Mouse (Mus musculus) kidney, embryonic 16.5 days (tissue): ENCODE measurements at regions not wholly inside any gene's neighbourhood (a gene's known extent, or its start where the extent isn't known, plus 50 kb on each side); places are given as distances from the start of the nearest gene placed in this dataset.
A peak's percentile ranks its signal among the peaks of the same experiment; 100 is the strongest.

Experiments used
- ATAC-seq: fragments of 200-750 bp; cut with Nextera tagmentation; 2 replicates; pipeline ENCODE4 v1.8.0; 2017; ENCODE audit warnings: moderate TSS enrichment; ENCODE audit not compliant: low FRiP score, low TSS enrichment
- H3K27ac ChIP-seq: fragments of 300-500 bp; sonication (generic); 2 replicates; pipeline ENCODE4 v1.5.1; 2014; ENCODE audit warnings: low read length
- H3K27me3 ChIP-seq: fragments of 300-500 bp; sonication (generic); 2 replicates; pipeline ENCODE4 v1.6.1; 2014; ENCODE audit warnings: low read length, control low read depth, mixed read lengths; ENCODE audit not compliant: insufficient read depth
- H3K36me3 ChIP-seq: fragments of 300-500 bp; sonication (generic); 2 replicates; pipeline ENCODE4 v1.6.1; 2014; ENCODE audit warnings: low read length, control low read depth, mixed read lengths; ENCODE audit not compliant: insufficient read depth
- H3K4me1 ChIP-seq: fragments of 300-500 bp; sonication (generic); 2 replicates; pipeline ENCODE4 v1.6.1; 2014; ENCODE audit warnings: low read length, control low read depth, mixed read lengths; ENCODE audit not compliant: insufficient read depth
- H3K4me2 ChIP-seq: fragments of 300-500 bp; sonication (generic); replicated peaks from 2 replicates; pipeline ENCODE4 v1.6.1; 2014; ENCODE audit warnings: low read depth, low read length
- H3K4me3 ChIP-seq: fragments of 300-500 bp; sonication (generic); 2 replicates; pipeline ENCODE4 v1.5.1; 2014; ENCODE audit warnings: mild to moderate bottlenecking, low read length
- H3K9ac ChIP-seq: fragments of 300-500 bp; sonication (generic); replicated peaks from 2 replicates; pipeline ENCODE4 v1.6.1; 2014; ENCODE audit warnings: low read length
- H3K9me3 ChIP-seq: fragments of 300-500 bp; sonication (generic); 2 replicates; pipeline ENCODE4 v1.6.1; 2016; ENCODE audit warnings: low read length, control low read depth
- WGBS: fragments of 180-500 bp; shearing (Covaris S2); extraction: QIAGEN DNeasy Blood & Tissue Kit; methylation state at CpG from one replicate; pipeline ENCODE4 v1.1.7; 2014; 5-methylcytosine and 5-hydroxymethylcytosine counted together

DNA sequence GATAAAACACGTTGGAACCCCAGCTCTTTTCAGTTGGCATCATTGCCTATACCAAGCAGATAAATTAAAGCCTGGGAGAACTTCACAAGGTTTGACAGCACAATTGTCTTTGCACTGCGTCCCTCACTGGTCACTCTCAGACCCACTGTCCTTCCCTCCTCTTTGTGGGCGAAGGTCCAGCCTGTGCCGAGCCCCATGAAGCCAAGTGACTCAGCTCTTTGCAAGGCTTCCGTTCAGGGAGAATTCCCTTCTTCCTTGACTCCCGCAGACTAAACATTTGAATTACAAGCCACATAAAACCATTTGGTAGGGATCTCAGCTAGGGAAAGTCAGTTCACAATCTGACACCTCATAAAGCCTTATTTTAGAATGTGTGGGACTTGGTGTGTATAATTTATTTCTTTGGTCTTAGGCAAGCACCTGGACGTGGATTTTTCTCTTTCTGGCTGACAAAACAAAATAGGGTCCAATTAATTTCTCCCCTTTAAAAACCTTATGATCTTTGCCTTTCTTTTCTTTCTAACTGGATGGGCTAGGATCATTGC lies 136.7 kb upstream of the Tars start:
- Histone ChIP-seq H3K36me3 (no peaks in the 10 kb centered on the region), H3K4me2 (no peak overlapping the region), H3K27me3 (no peaks in the 10 kb centered on the region), H3K9me3 (no peaks in the 10 kb centered on the region), H3K9ac (no peak overlapping the region), H3K27ac (no peak overlapping the region), H3K4me3 (no peak overlapping the region), H3K4me1 (peaks cover 14% of the 10 kb centered on the region)
- 39% methylated on average over 7 of the region's 7 CpGs for WGBS
- no peak for ATAC-seq

DNA sequence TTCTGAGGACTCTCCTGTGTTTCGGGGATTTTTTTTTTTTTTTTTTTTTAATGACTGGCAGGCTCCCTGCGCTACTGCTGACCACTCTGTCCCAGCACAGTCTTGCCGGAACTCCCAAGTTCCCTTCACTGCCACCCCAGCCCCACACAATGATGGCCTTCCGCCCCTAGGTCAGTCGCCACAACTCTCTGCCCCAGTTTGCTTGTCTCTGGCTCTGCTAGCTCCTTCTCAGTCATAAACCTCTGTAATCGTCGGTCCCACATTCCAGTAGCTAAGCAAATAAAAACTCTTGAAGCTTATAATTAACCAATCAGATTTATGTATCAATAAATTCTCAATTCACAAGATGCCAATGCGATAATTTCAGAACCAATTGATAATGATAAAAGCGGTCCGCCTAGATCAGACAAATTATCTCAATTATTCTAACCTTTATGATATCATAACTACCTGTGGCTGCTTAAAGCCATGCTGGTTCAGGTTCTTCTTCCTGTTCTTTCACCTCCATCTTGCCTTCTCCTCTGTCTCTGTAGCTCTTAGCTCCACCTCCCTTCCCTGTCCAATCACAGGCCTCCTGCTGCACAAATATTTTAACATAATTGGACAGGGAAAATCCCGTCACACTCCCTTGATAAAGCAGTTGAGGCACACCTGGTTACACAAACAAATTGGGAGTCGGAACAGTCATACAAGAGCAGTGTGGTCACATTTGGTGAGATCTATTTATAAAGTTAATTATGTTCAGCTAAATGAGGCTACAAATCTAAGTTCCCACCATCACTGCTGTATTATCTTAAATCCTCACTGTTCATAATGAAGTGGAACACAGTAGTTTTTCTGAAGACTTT lies 135.2 kb upstream of the Tars start:
- 72% methylated on average over 12 of the region's 12 CpGs for WGBS
- Histone ChIP-seq H3K9ac (no peak overlapping the region), H3K4me3 (no peak overlapping the region), H3K4me2 (no peak overlapping the region), H3K4me1 (peaks cover 8% of the 10 kb centered on the region; the same call in 1 of the 2 replicates), H3K9me3 (no peaks in the 10 kb centered on the region), H3K27ac (no peak overlapping the region), H3K36me3 (no peaks in the 10 kb centered on the region), H3K27me3 (no peaks in the 10 kb centered on the region)
- ATAC-seq, result no peak

DNA sequence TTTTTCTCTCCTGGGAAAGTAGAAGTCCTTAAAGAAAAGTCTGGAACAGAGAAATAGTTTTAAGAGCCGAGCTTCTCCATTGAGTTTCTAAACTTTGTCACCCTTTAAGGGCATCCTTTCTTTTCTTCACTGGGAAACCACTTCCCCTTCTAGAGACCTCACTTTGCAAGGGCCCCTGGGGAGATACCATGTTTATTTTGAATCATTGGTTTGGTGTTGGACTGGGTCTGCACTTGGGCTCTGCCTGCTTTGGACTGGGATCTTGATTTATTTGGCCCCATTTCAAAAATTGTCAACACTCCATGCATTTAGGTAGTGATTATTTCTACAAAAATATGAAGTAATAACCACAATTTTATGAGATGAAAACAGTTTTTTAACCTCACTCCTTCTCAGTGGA lies 134.2 kb upstream of the Tars start:
- Histone ChIP-seq H3K4me2 (no peak overlapping the region), H3K27ac (peak overlapping the region; percentile 63; the same call in 1 of the 2 replicates), H3K4me1 (peaks cover 8% of the 10 kb centered on the region; the same call in 1 of the 2 replicates), H3K4me3 (no peak overlapping the region), H3K9me3 (no peaks in the 10 kb centered on the region), H3K36me3 (no peaks in the 10 kb centered on the region), H3K9ac (no peak overlapping the region), H3K27me3 (no peaks in the 10 kb centered on the region)
- no peak for ATAC-seq
- 42% methylated on average over 1 of the region's 1 CpGs for WGBS

DNA sequence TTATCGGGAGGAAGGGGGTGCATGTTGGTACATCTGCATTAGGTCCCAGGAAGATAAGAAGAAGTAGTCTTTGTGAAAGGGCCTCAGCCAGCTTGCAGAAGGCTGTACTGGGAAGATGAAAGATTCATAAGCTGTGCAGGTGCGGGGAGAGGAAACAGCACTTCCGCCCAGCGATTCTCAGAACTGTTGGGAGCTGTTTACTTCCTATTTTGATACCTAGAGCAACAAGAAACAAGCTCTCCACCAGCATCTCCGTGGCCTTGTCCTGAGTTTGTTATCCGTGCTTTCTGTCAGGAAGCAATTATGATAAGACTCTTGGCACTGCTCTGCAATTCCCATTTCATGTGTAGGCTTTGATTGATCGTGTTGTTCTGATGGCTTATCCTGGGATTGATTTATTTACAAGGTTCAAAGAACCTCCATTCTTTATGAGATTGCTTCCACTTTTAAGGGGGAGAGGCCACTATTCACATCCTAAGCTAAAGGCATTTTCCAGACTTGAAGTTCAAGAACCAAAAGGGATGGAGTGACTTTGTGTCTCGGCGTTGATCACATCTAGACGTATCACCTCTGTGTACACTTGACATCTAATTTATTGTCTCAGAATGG lies 133.6 kb upstream of the Tars start:
- WGBS, result 35% methylated on average over 10 of the region's 10 CpGs
- no peaks in the 10 kb centered on the region for H3K9me3 ChIP-seq
- no peaks in the 10 kb centered on the region for H3K27me3 ChIP-seq
- no peak overlapping the region for H3K9ac ChIP-seq
- peak; percentile 27; the same call in 1 of the 2 replicates for ATAC-seq
- H3K4me1 ChIP-seq, result peaks cover 8% of the 10 kb centered on the region; the same call in 1 of the 2 replicates
- H3K36me3 ChIP-seq, result no peaks in the 10 kb centered on the region
- H3K4me3 ChIP-seq, result no peak overlapping the region
- H3K4me2 ChIP-seq, result no peak overlapping the region
- peak overlapping the region; percentile 63; the same call in 1 of the 2 replicates for H3K27ac ChIP-seq

DNA sequence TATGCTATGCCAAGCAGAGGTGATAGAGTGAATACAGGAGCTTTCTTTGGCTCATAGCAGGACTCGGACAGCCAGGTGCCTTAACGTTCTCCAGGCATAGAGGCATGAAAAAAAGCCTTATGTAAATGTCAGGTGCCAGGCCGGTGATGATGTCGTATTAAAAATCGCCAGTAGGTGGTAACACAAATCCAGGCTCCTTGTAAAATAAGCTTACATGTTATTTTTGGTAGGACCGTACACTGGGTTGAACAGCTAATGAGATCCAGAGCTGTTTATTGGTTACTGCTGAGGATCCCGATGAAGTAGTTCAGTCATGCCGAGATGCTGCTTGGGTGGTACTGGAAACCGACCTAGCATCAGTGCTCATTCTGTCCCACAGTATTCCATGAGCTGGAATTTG lies 133.1 kb upstream of the Tars start:
- peak overlapping the region; percentile 63; the same call in 1 of the 2 replicates for H3K27ac ChIP-seq
- ATAC-seq, result no peak; the same call in 1 of the 2 replicates
- no peaks in the 10 kb centered on the region for H3K9me3 ChIP-seq
- H3K4me3 ChIP-seq, result no peak overlapping the region
- H3K9ac ChIP-seq, result no peak overlapping the region
- no peaks in the 10 kb centered on the region for H3K27me3 ChIP-seq
- no peak overlapping the region for H3K4me2 ChIP-seq
- H3K4me1 ChIP-seq, result peaks cover 8% of the 10 kb centered on the region; the same call in 1 of the 2 replicates
- H3K36me3 ChIP-seq, result no peaks in the 10 kb centered on the region
- WGBS, result 66% methylated on average over 9 of the region's 9 CpGs

DNA sequence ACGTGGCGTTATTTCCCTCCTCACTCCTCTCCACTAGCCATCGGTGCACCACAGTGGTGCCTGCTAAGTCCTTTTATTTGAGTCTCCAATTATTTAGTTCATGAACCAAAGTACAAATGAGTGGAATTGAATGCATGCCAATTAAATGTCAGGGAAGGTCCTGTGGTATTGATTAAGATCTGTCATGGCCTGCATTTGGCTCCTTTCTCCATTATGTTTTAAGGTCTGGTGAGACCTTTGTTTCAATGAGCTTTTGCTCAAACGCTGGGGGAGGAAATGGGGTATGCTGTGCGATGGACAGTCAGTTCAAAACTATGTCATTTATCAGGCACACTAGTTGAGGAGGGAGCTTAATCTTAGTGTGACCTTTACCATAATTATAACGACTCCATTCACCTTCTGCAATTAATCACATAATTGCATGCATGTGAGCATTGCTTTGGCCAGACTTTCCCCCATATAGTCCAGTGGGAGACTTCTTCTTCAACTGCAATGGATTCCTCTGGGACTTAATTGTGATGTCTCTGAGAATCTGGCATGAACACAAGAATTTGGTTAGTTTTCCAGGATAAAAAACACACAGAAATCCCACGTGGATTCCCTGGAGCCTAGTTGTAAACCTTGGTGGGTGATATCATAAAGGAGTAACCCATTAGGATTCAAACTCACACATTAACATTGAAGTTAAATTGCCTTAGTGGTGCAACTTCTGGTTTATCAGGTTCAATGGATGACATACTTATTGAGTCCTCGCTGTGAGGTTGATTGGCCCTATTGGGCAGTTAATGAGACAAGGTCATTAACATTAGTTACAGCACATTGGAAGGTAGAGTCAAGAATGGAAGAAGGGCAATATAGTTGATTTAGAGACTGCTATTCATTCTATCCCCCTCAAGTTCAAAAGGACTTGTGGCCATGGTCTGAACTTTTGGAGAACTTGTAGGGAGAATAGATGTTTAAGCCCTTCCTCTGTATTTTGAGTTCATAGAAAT lies 130.7 kb upstream of the Tars start:
- H3K36me3 ChIP-seq, result no peaks in the 10 kb centered on the region
- 40% methylated on average over 8 of the region's 8 CpGs for WGBS
- H3K9ac ChIP-seq, result no peak overlapping the region
- H3K4me1 ChIP-seq, result peaks cover 8% of the 10 kb centered on the region; the same call in 1 of the 2 replicates
- no peaks in the 10 kb centered on the region for H3K27me3 ChIP-seq
- H3K27ac ChIP-seq, result no peak overlapping the region
- H3K9me3 ChIP-seq, result no peaks in the 10 kb centered on the region
- no peak overlapping the region for H3K4me3 ChIP-seq
- no peak overlapping the region for H3K4me2 ChIP-seq
- peak; percentile 27; the same call in 1 of the 2 replicates for ATAC-seq

DNA sequence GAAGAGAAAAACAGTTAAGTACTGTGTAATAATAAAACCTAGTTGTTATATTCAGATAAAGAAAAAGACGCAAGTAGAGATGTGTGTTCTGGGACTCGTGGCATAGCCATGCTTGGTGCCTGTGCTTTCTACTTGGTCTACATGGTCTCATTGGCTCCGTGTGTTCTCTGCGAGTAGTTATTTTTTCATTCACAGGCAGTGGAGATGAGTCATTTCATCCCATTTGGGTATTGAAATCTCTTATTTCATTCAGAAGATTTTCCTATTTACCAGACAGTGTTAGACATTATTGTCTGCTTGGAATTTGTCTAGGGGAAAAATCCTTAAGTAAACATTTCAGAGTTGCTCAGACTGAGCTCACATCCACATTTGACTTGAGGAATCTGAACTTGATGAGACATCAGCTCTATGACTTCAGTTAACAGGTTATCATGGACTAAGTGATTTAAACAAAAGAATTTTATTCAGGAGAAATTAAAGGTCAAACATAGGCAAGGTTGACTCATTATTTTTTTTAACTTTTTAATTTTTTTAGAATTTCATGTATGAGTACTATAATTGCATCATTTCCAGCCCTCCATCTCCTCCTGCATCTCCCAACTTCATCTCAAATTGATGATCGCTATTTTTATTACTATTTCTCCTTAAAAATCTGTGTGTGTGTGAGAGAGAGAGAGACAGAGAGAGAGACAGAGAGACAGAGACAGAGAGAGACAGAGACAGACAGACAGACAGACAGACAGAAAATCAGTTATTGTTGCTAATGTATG lies 125.1 kb upstream of the Tars start:
- H3K27me3 ChIP-seq, result no peaks in the 10 kb centered on the region
- no peak overlapping the region for H3K27ac ChIP-seq
- WGBS, result 90% methylated on average over 5 of the region's 5 CpGs

DNA sequence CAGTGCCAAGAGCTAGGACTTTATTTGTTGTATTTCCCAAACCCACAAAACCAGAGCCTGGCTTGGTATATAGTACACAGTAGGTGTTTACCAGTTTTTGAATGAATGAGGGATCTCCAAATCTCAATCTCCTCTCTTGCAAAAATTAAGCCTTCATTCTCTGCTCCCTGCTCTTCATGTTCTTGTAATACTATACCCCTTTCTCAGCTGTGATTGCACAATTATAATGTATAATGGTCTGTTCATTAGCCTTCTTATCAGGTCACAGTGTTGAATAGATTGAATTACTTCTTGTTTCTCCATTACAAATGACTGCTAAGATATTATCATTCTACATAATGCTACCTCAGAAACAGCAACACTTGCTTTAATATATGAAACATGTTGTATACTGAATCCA lies 119.1 kb upstream of the Tars start:
- no peaks in the 10 kb centered on the region for H3K9me3 ChIP-seq
- H3K27me3 ChIP-seq, result no peaks in the 10 kb centered on the region
- no peaks in the 10 kb centered on the region for H3K4me1 ChIP-seq
- no peak overlapping the region for H3K27ac ChIP-seq
- no peaks in the 10 kb centered on the region for H3K36me3 ChIP-seq
- no peak overlapping the region for H3K4me3 ChIP-seq
- no peak overlapping the region for H3K4me2 ChIP-seq
- ATAC-seq, result no peak
- H3K9ac ChIP-seq, result no peak overlapping the region

More for the DNA sequence above, 125.1 kb upstream of the Tars start:
- H3K9ac ChIP-seq, result no peak overlapping the region
- H3K36me3 ChIP-seq, result no peaks in the 10 kb centered on the region
- no peaks in the 10 kb centered on the region for H3K9me3 ChIP-seq
- no peak overlapping the region for H3K4me2 ChIP-seq
- ATAC-seq, result no peak
- no peaks in the 10 kb centered on the region for H3K4me1 ChIP-seq
- H3K4me3 ChIP-seq, result no peak overlapping the region

DNA sequence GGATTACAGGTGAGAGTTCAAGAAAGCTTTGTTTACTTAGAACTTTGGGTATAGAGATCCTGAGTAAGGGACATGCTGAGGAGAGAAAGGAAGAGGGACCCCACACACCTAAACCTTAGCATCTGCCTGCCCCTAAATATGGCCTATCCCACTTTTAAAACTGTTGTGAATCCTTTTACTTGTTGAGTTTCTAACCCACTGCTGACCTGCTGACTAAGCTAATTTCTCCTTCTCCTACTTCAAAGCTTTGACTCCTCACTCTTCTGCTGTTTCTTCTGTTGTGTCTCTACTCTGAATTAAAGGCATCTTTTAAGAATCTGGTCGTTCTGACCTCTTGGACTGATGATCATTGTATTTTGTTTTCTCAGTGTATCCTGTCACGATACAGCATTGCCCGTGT lies 118.4 kb upstream of the Tars start:
- WGBS, result 72% methylated on average over 3 of the region's 3 CpGs
- no peaks in the 10 kb centered on the region for H3K27me3 ChIP-seq
- H3K4me2 ChIP-seq, result no peak overlapping the region
- no peak overlapping the region for H3K4me3 ChIP-seq
- no peaks in the 10 kb centered on the region for H3K36me3 ChIP-seq
- H3K4me1 ChIP-seq, result no peaks in the 10 kb centered on the region
- H3K27ac ChIP-seq, result no peak overlapping the region
- H3K9me3 ChIP-seq, result no peaks in the 10 kb centered on the region
- no peak overlapping the region for H3K9ac ChIP-seq
- ATAC-seq, result no peak
